Mouse (Mus musculus) T-cell, adult 66 days (primary cell): ENCODE results near the gene Unk. TPM values are rescaled to one million over a fixed set of nuclear protein-coding genes. Genes with fewer than 3 reads are reported as not detected.

Experiments
- total RNA-seq, 2 experiments: library from RNA; stranded (reverse); gene quantifications; 3 replicates in 1 of 2; 4 replicates in 1 of 2; pipeline ENCODE4 v1.2.4; 2023

Gene Unk
- 10 to 100 TPM; 49.6 to 53.8 TPM for total RNA-seq

DNA sequence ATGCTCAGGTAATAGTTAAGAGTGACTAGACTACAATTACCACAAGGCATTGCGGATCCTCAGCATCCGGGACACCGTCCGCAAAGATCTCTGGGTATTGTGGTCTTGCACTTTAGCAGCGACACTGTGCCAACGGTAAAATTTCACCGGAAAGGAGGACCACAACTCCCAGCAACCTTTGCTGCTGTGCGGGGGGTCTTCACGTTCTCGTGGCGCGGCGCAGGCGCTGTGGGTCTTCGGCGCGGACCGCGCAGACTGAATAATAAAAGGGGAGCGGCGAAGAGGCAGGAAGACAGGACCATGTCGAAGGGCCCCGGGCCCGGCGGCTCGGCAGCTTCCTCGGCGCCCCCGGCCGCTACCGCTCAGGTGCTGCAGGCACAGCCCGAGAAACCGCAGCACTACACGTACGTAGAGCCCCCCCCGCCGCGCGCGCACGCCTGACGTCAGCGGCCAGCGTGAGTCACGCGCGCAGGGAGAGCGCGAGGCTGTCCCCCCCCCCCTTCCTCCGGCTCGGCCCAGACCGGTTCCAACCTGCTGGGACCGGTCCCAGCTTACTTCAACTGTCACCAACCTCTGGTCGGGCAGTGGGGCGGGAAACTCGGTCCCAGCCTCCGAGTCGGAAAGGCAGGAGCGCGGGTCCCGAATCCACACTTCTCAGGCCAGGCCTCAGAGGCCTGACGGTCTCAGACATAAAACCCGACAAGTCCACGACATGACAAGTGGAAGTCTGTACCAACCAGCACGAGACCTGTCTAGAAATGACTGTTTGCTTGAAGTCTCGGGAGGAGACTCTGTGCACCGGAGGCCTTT is at the start of gene Unk:
Gene Unk (plus strand): TSS at position 235 of the 810 bp plus-strand sequence.

DNA sequence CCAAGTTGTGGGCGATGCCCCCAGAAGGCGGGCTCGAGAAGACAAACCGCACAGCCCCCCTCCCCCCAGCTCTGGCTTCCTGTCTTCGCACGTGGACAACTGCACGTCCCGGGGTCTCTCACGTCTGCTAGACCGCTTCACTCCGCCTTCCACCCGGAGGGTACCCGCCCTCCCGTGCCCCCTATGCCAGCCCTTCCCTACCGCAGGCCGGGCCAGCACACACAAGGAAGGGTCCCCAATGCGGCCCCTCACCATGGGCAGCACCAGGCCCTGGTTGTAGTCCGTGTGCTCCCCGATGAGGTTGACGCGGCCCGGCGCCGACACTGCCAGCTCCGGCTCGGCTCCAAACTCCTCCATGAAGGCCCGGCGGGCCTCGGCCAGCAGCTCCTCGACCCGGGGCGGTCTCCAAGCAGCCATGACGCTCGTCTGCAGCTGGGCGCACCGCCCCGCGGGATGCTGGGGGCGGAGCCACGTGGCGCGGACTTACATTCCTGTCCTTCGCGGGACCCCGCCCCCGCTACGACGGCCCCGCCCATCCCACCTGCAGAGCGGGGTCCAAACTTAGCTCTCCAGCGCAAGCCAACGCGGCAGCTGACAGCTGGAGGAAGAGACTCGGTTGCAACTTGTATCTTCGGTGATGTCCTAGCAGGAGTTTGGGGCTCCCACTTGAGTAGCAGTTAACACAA is 17.7 kb upstream of the Unk start, which contains the start of gene Galk1:
Gene Galk1 (minus strand): TSS at position 458 of the 686 bp plus-strand sequence.

DNA sequence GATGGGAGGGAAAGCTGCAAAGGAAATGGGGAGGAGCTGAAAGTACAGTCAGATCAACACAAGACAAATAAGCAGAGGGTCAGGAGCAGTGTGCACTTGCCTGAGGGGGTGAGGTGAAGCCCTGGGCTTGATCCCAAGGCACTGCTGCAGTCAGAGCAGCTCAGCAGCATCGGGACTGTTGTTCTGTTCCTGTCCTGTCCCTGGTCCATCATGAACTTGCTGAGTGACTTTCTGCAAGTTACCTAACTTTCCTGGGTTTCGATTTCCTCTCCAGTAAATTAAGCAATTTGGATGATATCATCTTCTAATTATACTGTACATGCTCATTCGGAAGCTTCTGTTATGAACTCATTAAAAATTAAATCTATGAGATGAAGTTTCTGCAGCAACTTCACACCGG is 2.4 kb upstream of the Unk start, which contains the start of gene H3f3b:
Gene H3f3b (minus strand): TSS at position 207 of the 400 bp plus-strand sequence.

DNA sequence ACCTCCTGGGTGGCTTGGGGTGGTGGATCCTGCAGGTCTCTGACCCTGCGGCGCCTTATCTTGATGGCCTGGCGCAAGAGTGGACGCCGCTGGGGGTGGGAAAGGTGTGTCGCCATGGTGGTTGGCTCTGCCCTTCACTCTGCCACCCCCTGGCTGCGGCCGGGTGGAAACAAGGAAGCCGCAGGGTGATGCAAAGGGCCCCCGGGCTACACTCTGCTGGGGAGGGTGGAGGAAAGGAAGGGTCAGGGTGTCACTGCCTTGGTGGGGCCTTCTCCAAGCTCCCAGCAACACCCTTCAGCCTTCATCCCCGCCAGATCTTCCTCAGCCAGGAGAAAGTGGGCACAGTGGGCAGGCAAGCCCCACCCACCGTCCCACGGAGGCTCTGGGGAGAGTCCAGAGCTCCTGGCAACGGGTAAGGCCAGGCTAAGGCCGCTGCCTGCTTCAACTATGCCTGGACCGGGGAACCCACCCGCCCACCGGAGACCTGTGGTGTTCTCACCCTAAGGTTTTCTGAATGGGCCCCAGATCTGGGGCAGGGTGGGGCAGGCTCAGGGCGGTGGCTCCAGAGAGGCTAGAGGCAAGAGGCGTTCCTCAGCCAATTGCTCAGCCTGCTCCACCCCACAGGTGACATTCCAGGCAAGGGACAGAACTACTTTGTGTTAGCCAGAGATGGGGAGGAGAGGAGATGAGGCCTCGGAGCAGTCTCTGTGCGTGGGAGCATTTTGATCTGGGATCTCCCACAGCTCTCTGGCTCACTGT is 47.5 kb downstream of the Unk start, which contains the start of gene Unc13d:
Gene Unc13d (minus strand): TSS at position 516 of the 759 bp plus-strand sequence.

DNA sequence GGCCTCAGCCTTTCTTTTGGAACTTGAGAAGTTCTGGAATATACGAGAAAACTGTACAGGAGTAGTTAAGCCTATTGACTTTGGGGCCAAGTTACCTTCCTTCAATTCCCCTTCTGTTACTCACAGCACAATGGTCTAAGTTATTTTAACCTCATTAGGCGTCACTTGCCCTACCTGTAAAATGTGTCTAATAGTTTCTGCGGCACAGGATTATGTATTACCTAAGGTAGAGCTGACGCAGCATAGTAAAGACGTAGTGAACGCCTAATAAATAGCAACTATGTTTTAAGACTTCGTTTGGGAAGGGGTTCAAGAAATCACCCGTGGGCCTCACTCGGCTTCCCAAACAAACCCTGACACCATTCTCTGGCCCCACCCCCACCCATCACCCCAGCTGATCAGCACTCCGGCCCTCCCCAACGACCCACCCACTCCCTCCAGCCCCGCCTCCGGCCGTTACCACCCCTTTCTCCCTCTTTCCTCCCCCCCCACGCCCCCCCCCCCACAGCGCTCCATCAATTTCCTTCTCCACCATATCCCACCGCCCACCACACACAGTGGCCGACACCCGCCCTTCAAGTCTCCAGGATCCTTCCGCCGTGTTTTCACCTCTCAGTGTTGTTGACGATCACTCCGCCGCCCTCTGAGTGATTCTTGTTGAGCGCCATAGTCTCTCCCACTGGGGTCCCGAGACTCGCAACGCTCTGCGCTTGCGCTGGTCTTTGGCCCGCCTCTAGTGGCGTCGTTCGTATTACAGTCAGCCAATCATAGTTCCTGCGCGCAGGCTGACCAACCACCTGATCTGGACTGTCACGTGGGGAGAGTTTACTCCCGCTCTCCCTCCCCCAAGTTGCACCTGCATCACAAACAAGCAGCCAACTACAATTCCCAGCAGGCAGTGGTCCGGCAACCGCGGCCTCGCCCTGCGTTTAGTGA is 56.4 kb downstream of the Unk start, which contains the start of gene Wbp2:
Gene Wbp2 (minus strand): TSS at position 738 of the 936 bp plus-strand sequence.

Other genes starting within 250 kb of the Unk start
- gene Caskin2, start 216.7 kb upstream of the Unk start, total RNA-seq: 1 to 10 TPM; 1.8 to 2.3 TPM
- 10 to 100 TPM; 24.8 to 26.0 TPM for gene Tsen54, start 215.6 kb upstream of the Unk start, total RNA-seq
- 10 to 100 TPM; 40.6 to 43.0 TPM for gene Llgl2, start 206.3 kb upstream of the Unk start, total RNA-seq
- gene Myo15b, start 171.9 kb upstream of the Unk start, total RNA-seq: 1 to 10 TPM in 1 of 2 experiments, not detected in 1; 1.2 TPM
- gene Smim5, start 130.4 kb upstream of the Unk start, total RNA-seq: 1 to 10 TPM; 2.2 to 2.4 TPM
- gene Smim6, start 118.3 kb upstream of the Unk start, total RNA-seq: not detected
- gene Sap30bp, start 97.0 kb upstream of the Unk start, total RNA-seq: 10 to 100 TPM; 41.0 to 56.5 TPM
- gene Recql5, start 96.8 kb upstream of the Unk start, total RNA-seq: 10 to 100 TPM; 21.4 to 23.4 TPM
- gene Itgb4, start 55.6 kb upstream of the Unk start, total RNA-seq: under 1 TPM in 1 of 2 experiments, not detected in 1; 0.12 TPM
- 10 to 100 TPM; 16.1 to 20.7 TPM for gene Galk1, start 17.6 kb upstream of the Unk start, total RNA-seq
- 1,000 to 10,000 TPM; 1,503 to 1,566 TPM for gene H3f3b, start 2.4 kb upstream of the Unk start, total RNA-seq
- gene Unc13d, start 47.6 kb downstream of the Unk start, total RNA-seq: 10 to 100 TPM; 87.7 TPM
- gene Wbp2, start 56.7 kb downstream of the Unk start, total RNA-seq: 100 to 1,000 TPM; 145 to 163 TPM
- gene Trim47, start 96.9 kb downstream of the Unk start, total RNA-seq: 1 to 10 TPM; 1.9 to 3.2 TPM
- 10 to 100 TPM; 37.9 to 43.8 TPM for gene Trim65, start 100.8 kb downstream of the Unk start, total RNA-seq
- gene Mrpl38, start 108.5 kb downstream of the Unk start, total RNA-seq: 10 to 100 TPM; 47.3 to 65.1 TPM
- 10 to 100 TPM; 27.4 to 31.2 TPM for gene Fbf1, start 137.8 kb downstream of the Unk start, total RNA-seq
- gene Ten1, start 168.5 kb downstream of the Unk start, total RNA-seq: 10 to 100 TPM; 39.4 to 48.5 TPM
- gene Acox1, start 168.7 kb downstream of the Unk start, total RNA-seq: 10 to 100 TPM; 24.5 to 35.6 TPM
- gene Evpl, start 207.8 kb downstream of the Unk start, total RNA-seq: under 1 TPM; 0.20 to 0.36 TPM
- 10 to 100 TPM; 63.3 to 67.3 TPM for gene Srp68, start 243.9 kb downstream of the Unk start, total RNA-seq